Mouse (Mus musculus): Measurements from ENCODE around the gene Rad54l.

Gene Rad54l

GRCm38 (mm10) chr4:116074145-116074675, 49.3 kb downstream of the Rad54l start:
- in situ Hi-C loops (cut with MboI, MseI): no loop called here

- in situ Hi-C loops (cut with MboI, MseI): no loop called here
These were observed 50.3 kb downstream of the Rad54l start for GRCm38 (mm10) chr4:116073146-116073545.

- in situ Hi-C loops (cut with MboI, MseI): no loop called here
These were observed 53.4 kb downstream of the Rad54l start for GRCm38 (mm10) chr4:116070116-116070515.

GRCm38 (mm10) chr4:116063855-116064254, 59.6 kb downstream of the Rad54l start:
- in situ Hi-C loops (cut with MboI, MseI): no loop called here

- in situ Hi-C loops (cut with MboI, MseI): no loop called here
These were observed 64.3 kb downstream of the Rad54l start for GRCm38 (mm10) chr4:116059012-116059726.

GRCm38 (mm10) chr4:116057559-116057958, 65.9 kb downstream of the Rad54l start:
- in situ Hi-C loops (cut with MboI, MseI): no loop called here

GRCm38 (mm10) chr4:116053399-116053961, 70.0 kb downstream of the Rad54l start, which contains the start of gene Nsun4:
Gene Nsun4, minus strand, starts transcription at chr4:116053876.
- in situ Hi-C loops (cut with MboI, MseI): no loop called here

GRCm38 (mm10) chr4:116052526-116053293, 70.8 kb downstream of the Rad54l start:
- in situ Hi-C loops (cut with MboI, MseI): no loop called here

GRCm38 (mm10) chr4:116049211-116049610, 74.3 kb downstream of the Rad54l start:
- in situ Hi-C loops (cut with MboI, MseI): no loop called here

GRCm38 (mm10) chr4:116048130-116048920, 75.2 kb downstream of the Rad54l start:
- in situ Hi-C loops (cut with MboI, MseI): no loop called here

- in situ Hi-C loops (cut with MboI, MseI): no loop called here
These were observed 75.8 kb downstream of the Rad54l start for GRCm38 (mm10) chr4:116047681-116048080.

GRCm38 (mm10) chr4:116046604-116047003, 76.9 kb downstream of the Rad54l start:
- in situ Hi-C loops (cut with MboI, MseI): no loop called here

Data from T-helper 17 cell (primary cell).